Mouse (Mus musculus) kidney, embryonic 14.5 days (tissue): Measurements from ENCODE around the gene Gtf3c5. TPM values are rescaled to one million over a fixed set of nuclear protein-coding genes. Genes with fewer than 3 reads are reported as not detected.

Experiments used
- ATAC-seq: fragments of 200-750 bp; cut with Nextera tagmentation; 2 replicates; pipeline ENCODE4 v1.8.0; 2017; ENCODE audit warnings: moderate number of reproducible peaks, mild to moderate bottlenecking, moderate TSS enrichment, moderate library complexity; ENCODE audit not compliant: low FRiP score, low TSS enrichment
- H3K27ac ChIP-seq: fragments of 300-500 bp; sonication (generic); 2 replicates; pipeline ENCODE4 v1.5.1; 2014; ENCODE audit warnings: low read depth, mild to moderate bottlenecking, low read length, moderate library complexity, mixed read lengths
- H3K27me3 ChIP-seq: fragments of 300-500 bp; sonication (generic); 2 replicates; pipeline ENCODE4 v1.6.1; 2014; ENCODE audit warnings: mild to moderate bottlenecking, low read length; ENCODE audit not compliant: control insufficient read depth, insufficient read depth
- H3K36me3 ChIP-seq: fragments of 300-500 bp; sonication (generic); 2 replicates; pipeline ENCODE4 v1.6.1; 2014; ENCODE audit warnings: low read length, mixed read lengths; ENCODE audit not compliant: control insufficient read depth, insufficient read depth
- H3K4me1 ChIP-seq: fragments of 300-500 bp; sonication (generic); 2 replicates; pipeline ENCODE4 v1.6.1; 2014; ENCODE audit warnings: low read length, mixed read lengths; ENCODE audit not compliant: control insufficient read depth, insufficient read depth
- H3K4me2 ChIP-seq: fragments of 300-500 bp; sonication (generic); replicated peaks from 2 replicates; pipeline ENCODE4 v1.6.1; 2014; ENCODE audit warnings: low read depth, mild to moderate bottlenecking, low read length
- H3K4me3 ChIP-seq: fragments of 300-500 bp; sonication (generic); 2 replicates; pipeline ENCODE4 v1.5.1; 2014; ENCODE audit warnings: mild to moderate bottlenecking, low read length
- H3K9ac ChIP-seq: fragments of 300-500 bp; sonication (generic); 2 replicates; pipeline ENCODE4 v1.6.1; 2014; ENCODE audit warnings: low read depth, mild to moderate bottlenecking, low read length, moderate library complexity
- H3K9me3 ChIP-seq: fragments of 300-500 bp; sonication (generic); 2 replicates; pipeline ENCODE4 v1.6.1; 2016; ENCODE audit warnings: low read length; ENCODE audit not compliant: control insufficient read depth
- WGBS: fragments of 180-500 bp; shearing (Covaris S2); extraction: QIAGEN DNeasy Blood & Tissue Kit; methylation state at CpG from one replicate; pipeline ENCODE4 v1.1.7; 2014; 5-methylcytosine and 5-hydroxymethylcytosine counted together
- polyA plus RNA-seq: library from polyadenylated mRNA; unstranded; fragments of >200 nt; fragmentation: Nextera tagmentation; extraction: Ambion mirVana; gene quantifications from 2 replicates; pipeline ENCODE4 v1.2.1, GENCODE M21; 2014

Gene Gtf3c5
- polyA plus RNA-seq, 1 experiment from 2014 or later: 35.8 TPM

DNA sequence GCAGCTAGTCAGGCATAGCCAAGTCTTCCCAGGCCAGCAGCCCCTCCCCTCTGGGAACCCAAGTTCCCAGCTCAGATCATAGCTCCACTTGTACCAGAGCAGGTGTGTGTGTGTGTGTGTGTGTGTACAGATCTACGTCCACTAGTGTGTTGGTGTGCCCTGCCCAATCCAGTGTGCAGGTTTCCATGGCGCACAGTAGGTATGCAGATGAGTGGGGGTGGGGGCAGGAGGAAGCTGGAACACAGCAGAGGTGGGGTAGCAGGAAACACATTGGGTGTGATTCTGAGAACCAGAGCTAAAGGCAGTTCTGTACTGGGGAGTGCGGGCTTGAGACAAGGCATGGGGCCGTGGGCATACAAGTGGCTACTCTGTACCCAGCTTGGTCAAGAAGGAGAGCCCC, 19.2 kb downstream of the Gtf3c5 start:
- no peaks in the 10 kb centered on the region for H3K4me1 ChIP-seq
- no peak overlapping the region for H3K4me3 ChIP-seq
- no peak for ATAC-seq
- H3K27me3 ChIP-seq: no peaks in the 10 kb centered on the region
- H3K9me3 ChIP-seq: no peaks in the 10 kb centered on the region
- WGBS: 89% methylated on average over 4 of the region's 4 CpGs
- peaks cover 38% of the 10 kb centered on the region for H3K36me3 ChIP-seq
- H3K27ac ChIP-seq: no peak overlapping the region
- H3K9ac ChIP-seq: no peak overlapping the region
- no peak overlapping the region for H3K4me2 ChIP-seq

DNA sequence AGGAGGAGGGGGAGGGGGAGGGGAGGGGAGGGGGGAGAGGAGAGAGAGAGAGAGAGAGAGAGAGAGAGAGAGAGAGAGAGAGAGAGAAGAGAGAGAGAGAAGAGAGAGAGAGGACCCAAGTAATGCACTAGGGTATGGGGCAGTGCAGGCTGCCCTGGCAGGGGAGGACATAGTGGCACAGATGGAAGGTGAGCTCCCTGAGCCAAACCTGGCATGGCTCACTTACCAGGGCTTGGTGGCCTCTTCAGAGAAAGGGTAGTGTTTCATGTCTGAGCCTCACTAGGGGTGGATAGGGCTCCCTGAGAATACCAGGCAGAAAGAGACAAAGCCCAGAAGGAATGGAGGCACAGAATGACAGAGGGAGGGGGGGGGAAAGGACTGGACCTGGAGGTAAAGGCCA, 19.7 kb downstream of the Gtf3c5 start:
- Histone ChIP-seq H3K4me2 (no peak overlapping the region), H3K9me3 (no peaks in the 10 kb centered on the region), H3K27me3 (no peaks in the 10 kb centered on the region), H3K9ac (no peak overlapping the region), H3K36me3 (peaks cover 32% of the 10 kb centered on the region), H3K4me1 (no peaks in the 10 kb centered on the region), H3K4me3 (no peak overlapping the region), H3K27ac (no peak overlapping the region)
- ATAC-seq: no peak

DNA sequence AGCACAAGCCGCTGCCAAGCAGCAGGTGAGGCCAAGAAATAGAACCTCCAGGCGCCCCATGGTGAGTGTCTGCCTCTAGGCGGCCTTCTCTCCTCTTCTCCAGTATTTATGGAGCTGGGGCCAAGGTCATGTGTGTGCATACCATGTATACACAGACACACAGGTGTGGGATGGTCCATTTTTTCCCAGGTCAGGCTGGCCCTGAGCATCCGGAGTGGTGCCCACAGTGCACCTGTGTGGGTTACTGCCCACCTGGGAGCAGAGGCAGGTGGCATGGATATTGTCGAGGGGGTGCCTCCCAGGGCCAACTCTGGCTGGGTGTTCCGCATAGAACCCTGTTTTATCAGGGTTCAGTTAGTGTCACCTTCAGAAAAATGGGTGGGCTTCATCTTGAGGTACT, 20.2 kb downstream of the Gtf3c5 start, which contains the start of gene Cel:
Cel (minus strand) TSS at position 101 of the 400 bp plus-strand sequence.
- Histone ChIP-seq H3K9me3 (no peaks in the 10 kb centered on the region), H3K4me2 (no peak within 1 kb of the TSS), H3K9ac (no peak within 1 kb of the TSS), H3K27ac (no peak within 1 kb of the TSS), H3K4me3 (no peak within 1 kb of the TSS), H3K36me3 (peaks cover 27% of the 10 kb centered on the region), H3K4me1 (no peaks in the 10 kb centered on the region), H3K27me3 (no peaks in the 10 kb centered on the region)
- WGBS: 69% methylated on average over 6 of the region's 6 CpGs
- ATAC-seq: no peak

DNA sequence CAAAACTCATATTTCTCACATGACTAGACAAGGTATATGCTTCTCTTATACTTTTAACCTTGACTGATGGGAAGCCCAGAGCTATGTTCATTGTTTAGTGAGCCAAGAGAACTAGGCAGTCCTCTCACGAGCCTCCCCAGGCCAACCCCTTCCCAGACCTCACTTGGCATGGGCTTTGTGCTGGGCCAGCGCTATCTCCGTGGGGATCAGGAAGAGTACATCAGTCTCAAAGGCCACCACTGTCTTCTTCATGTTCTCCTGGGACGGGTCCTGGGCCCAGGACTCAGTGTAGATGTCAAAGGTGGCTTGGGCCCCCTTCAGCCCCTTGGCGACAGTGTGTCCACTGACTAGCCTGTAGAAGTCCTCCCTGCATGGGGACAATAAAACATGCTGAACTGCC, 26.1 kb downstream of the Gtf3c5 start:
- Histone ChIP-seq H3K4me1 (no peaks in the 10 kb centered on the region), H3K27ac (no peak overlapping the region), H3K36me3 (peaks cover 16% of the 10 kb centered on the region), H3K4me3 (no peak overlapping the region), H3K4me2 (no peak overlapping the region), H3K9me3 (no peaks in the 10 kb centered on the region), H3K27me3 (no peaks in the 10 kb centered on the region), H3K9ac (no peak overlapping the region)
- WGBS: 81% methylated on average over 5 of the region's 5 CpGs
- no peak for ATAC-seq

DNA sequence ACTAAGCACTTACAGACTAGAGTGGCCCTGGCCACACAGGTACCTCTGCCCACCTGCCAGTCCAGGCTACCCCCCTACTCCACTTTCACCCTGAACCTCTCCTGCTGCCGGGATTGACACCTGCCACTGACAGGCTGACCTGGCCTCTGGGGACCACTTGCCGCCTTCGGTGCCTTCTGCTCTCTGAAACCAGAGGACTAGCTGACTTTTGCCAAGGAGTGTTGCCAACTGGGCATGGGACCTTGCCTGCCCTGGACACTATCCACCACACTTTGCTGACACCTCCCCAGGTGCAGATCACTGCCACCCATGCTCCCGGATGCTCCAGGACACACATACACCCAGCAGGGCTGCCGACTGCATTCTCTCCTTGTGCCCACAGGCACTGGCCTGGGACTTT, 31.2 kb downstream of the Gtf3c5 start:
- H3K36me3 ChIP-seq: peaks cover 59% of the 10 kb centered on the region
- no peak overlapping the region for H3K4me2 ChIP-seq

DNA sequence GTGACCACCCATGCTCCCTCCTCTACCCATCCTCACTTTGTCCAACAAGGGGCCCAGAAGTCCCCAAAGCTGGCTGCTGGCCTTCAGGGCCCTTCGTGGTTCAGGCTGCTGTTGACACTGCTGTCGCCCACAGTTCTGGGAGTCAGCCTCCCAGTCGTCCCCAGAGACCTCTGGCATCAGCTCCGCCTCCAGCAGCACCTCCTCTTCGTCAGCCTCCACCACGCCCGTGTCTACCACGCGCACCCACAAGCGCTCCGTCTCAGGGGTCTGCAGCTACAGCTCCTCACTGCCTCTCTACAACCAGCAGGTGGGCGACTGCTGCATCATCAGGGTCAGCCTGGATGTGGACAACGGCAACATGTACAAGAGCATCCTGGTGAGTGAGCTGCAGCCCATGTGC, 34.4 kb downstream of the Gtf3c5 start:
- no peak for ATAC-seq
- Histone ChIP-seq H3K4me1 (no peaks in the 10 kb centered on the region), H3K4me3 (no peak overlapping the region), H3K9ac (no peak overlapping the region), H3K9me3 (no peaks in the 10 kb centered on the region), H3K4me2 (no peak overlapping the region), H3K27me3 (no peaks in the 10 kb centered on the region), H3K27ac (no peak overlapping the region), H3K36me3 (peaks cover 76% of the 10 kb centered on the region)
- 92% methylated on average over 13 of the region's 13 CpGs for WGBS

More for the DNA sequence above, 31.2 kb downstream of the Gtf3c5 start:
- H3K4me1 ChIP-seq: no peaks in the 10 kb centered on the region
- WGBS: 97% methylated on average over 5 of the region's 5 CpGs
- H3K27me3 ChIP-seq: no peaks in the 10 kb centered on the region
- H3K9ac ChIP-seq: no peak overlapping the region
- H3K27ac ChIP-seq: no peak overlapping the region
- no peak for ATAC-seq
- H3K9me3 ChIP-seq: no peaks in the 10 kb centered on the region
- H3K4me3 ChIP-seq: no peak overlapping the region

DNA sequence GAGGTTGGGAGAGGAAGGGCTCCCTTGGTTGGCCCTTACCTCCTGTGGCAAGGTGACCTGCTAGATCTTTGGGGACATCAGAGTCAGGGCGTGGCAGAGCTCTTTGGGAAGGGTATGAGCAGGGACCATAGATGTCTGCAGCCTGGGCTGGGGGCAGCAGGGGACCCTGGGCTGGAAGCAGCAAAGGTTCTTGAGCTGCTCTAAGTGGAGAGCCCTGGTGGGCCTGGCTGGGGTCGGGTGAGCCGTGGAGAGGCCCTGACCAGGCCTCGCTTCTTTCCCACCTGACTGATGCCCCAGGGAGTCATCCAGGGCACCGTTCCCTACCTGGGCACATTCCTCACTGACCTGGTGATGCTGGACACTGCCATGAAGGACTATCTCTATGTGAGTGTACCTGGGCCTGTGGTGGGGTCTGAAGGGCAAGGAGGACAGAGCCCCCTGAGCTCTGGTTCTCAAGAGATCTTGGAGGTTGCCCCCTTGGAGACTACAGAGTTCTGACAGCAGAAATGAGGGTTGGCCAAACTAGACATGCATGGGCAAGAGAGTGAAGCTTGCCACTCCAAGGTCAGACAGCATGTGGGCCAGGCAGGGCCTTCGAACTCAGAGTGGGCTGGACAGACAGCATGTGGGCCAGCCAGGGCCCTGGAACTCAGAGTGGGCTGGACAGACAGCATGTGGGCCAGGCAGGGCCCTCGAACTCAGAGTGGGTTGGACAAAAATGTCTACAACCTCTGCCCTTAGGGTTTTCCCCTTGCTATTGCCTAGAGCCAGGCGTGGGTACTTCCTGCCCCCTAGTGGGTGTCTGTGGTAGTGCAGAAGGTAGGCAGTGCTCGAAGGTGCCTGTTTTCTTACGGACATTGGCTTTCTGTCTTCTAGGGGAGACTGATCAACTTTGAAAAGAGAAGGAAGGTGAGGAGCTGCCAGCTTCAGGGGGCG, 36.0 kb downstream of the Gtf3c5 start:
- ATAC-seq: peak; percentile 58; the same call in 1 of the 2 replicates
- no peak overlapping the region for H3K4me3 ChIP-seq
- H3K9ac ChIP-seq: no peak overlapping the region
- WGBS: 51% methylated on average over 11 of the region's 11 CpGs
- H3K9me3 ChIP-seq: no peaks in the 10 kb centered on the region
- peaks cover 73% of the 10 kb centered on the region for H3K36me3 ChIP-seq
- no peak overlapping the region for H3K27ac ChIP-seq
- H3K4me2 ChIP-seq: no peak overlapping the region
- no peaks in the 10 kb centered on the region for H3K27me3 ChIP-seq
- no peaks in the 10 kb centered on the region for H3K4me1 ChIP-seq

DNA sequence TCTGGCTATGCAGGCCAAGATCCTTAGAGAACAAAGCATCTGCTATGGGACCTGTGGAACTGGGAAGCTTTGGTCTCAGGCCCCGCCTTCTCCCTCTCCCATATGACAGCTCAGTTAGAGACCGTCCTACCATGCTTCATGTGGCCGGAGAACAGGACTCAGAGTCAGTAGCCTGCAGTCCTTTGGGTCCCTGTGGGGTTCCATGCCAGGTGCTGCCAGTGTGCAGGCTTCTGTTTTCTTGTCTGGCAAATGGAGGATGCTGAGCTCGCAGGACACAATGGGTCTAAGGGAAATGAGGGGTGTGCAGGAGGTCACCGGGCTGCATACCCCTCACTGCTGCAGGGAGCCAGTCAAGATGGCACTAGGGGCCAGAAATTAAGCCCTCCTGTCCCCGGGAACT, 37.0 kb downstream of the Gtf3c5 start:
- H3K27me3 ChIP-seq: no peaks in the 10 kb centered on the region
- no peak overlapping the region for H3K4me3 ChIP-seq
- no peak overlapping the region for H3K27ac ChIP-seq
- 85% methylated on average over 6 of the region's 6 CpGs for WGBS
- ATAC-seq: no peak
- H3K4me1 ChIP-seq: no peaks in the 10 kb centered on the region
- H3K9ac ChIP-seq: no peak overlapping the region
- H3K9me3 ChIP-seq: no peaks in the 10 kb centered on the region
- no peak overlapping the region for H3K4me2 ChIP-seq
- H3K36me3 ChIP-seq: peaks cover 70% of the 10 kb centered on the region

DNA sequence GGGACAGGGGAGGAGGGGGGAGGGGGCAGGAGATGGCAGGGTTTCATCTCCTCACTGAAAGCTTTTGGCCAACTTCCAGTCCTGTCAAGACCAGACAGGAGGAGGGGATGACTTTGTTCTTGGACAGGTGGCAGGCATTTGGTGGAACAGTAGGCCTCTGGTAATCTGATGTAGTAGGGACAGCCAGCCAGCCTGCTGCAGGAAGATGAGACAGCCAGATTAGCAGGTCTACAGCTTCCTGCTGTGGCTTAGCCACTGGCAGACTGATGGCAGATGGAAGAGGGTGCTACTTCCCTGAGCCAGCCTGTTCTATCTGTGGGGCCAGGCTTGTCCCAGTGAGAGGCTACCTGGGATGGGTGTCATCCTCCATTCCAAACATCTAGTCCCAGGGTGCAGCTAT, 37.6 kb downstream of the Gtf3c5 start:
- no peak for ATAC-seq
- Histone ChIP-seq H3K4me1 (no peaks in the 10 kb centered on the region), H3K4me3 (no peak overlapping the region), H3K9ac (no peak overlapping the region), H3K27ac (no peak overlapping the region), H3K4me2 (no peak overlapping the region), H3K9me3 (no peaks in the 10 kb centered on the region), H3K36me3 (peaks cover 65% of the 10 kb centered on the region), H3K27me3 (no peaks in the 10 kb centered on the region)
